Mouse (Mus musculus) monocyte, adult 2 months (primary cell): Measurements from ENCODE around the gene Iqck.

Experiments used
- DNase-seq, 2 experiments: peaks; one replicate each; pipeline ENCODE4 v3.0.0; 2022; ENCODE audit warnings: low spot score in 2 of 2, low read depth in 1 of 2

Gene Iqck

DNA sequence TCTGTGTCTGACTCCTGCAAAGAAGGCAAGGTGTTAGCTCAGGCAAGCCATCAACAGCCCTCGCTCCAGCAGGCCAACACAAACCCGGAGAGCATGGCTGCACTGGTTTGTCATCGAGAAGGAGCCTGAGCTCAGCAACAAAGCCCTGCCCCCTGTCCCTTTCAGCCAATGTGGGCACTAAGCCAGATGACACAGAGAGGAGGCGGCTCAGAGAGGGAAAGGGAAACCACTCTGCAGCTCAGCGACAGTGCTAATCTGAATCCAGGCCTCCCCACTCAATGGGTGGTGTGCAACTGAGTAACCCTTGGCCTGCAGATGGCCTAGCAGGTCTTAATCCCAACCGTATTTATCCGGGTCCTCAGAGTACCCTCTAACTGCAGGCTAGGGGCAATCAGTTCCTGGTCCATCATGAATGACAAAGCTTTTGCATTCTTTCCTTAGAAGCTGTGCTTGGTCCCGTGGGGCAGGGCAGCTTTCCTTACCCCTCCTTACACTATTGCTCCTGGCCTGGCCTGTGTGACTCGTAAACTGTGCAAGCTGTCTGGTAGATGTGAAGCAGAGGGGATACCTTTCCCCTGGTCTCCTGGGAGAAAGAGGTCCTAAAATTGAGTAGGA, 4.8 kb upstream of the Iqck start:
- DNase-seq, result no peak

DNA sequence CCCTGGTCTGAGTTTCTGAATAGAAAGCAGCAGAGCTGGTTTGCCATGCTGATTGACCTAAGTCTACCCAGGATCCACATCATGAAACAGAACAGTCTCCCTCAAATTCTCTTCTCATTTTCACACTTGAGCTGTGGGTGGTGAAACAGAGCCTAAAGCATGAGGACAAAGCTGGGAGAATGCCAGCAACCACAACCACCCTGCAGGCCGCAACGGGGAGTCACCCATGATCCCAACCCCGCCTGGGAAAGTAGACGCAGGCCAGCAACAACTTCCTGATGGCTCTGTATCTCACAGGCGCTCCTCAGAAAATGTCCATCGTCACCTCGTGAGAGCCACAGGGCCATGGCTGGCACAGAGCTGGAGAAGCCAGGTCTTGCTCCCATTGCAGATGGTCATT, 4.0 kb upstream of the Iqck start:
- DNase-seq, result peak; percentile 12 to 40

DNA sequence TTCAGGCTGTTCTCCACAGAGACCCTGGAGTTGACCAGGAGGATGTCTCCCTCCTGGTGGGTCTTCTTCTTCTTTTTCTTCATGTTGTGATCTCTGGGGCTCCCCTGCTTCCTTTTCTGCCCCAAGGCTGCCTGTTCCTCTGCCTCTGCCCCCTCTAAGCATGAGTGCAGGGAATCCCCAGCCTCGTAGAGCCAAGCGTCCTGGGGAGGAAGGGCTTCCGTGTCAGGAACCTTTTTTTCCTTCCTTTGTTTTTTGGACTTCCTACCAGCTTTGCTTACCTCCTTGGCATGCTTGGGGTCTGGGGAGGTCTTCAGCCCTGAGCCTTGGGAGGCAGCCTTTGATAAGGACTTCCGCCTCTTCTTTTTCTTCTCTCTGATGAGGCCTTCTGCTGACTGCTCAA, 2.9 kb upstream of the Iqck start:
- DNase-seq, result no peak

DNA sequence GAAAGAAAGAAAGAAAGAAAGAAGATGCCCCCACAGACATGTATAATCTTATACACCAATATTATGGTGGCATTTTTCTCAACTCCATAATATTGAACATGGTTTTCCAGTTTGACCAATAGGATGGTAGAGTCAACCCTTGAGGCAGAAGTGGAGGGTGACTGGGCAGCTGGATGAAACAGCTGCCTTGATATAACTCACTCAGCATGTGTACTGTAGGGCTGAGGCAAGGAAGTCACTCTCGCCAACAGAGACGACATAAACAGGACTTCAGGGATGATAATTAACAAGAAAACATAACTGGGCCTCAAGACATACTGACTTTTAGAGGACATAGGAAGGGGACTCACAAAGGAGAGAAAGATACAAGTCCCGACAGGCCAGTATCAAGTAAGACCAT, 946 bp upstream of the Iqck start:
- no peak for DNase-seq

DNA sequence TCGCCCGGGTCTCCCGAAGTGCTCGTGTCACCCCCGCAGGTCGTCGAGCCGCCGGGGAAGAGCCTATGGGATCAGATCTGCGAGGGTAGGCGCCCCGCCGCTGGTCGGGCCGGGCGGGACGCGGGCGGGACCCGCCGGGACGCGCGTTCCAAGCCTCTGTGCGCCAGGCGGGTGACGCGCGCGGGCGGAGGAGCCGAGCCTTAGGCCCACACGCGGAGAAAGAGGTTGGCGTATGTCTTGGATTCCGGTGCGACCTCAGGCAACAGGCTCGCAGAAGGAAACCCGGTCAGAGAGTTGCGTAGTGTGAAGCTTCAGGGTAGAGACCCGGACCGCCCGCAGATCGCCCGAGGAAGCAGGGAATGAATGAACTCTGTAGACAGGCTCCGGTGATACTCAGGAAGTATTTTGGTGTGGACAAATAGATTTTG, 339 bp downstream of the Iqck start, which contains the start of gene Knop1:
TSS of gene Knop1 (minus strand) at position 378 of the 428 bp plus-strand sequence.
- no peak for DNase-seq

DNA sequence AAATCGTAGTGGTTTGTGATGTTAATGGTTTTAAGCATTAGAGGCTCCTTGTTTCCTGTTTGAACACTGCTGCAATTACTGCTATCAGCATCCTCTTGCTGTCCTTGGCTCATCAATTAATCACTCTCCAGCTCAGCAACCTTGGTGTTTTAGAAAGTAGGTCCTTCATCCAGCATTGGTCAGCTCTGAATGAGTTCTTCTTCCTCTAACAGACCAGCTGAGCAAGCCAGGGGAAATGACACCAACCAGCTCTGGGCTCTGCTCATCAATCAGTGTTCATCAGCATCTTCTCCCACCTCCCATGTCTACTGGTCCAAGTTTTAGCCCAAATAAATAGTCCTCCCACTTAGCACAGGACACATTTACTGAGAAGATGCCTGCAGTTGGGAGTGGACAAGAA, 3.1 kb downstream of the Iqck start:
- DNase-seq, result no peak

DNA sequence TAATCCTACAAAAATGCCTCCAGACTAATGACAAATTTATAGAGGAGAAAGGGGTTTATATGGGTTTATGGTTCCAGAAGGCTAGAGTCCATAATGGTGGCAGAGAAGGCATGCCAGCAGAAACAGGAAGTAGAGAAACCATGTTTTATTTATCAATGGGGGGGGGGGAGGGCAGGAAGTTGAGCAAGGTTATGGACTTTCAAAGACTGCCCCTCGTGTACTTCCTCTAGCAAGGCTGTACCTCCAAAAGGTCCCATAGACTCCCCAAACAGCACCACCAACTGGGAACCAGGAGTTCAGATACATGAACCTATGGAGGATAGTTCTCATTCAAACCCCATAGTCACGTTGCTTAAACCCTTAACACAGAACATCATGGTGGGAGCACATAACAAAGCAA, 9.8 kb downstream of the Iqck start:
- no peak for DNase-seq

DNA sequence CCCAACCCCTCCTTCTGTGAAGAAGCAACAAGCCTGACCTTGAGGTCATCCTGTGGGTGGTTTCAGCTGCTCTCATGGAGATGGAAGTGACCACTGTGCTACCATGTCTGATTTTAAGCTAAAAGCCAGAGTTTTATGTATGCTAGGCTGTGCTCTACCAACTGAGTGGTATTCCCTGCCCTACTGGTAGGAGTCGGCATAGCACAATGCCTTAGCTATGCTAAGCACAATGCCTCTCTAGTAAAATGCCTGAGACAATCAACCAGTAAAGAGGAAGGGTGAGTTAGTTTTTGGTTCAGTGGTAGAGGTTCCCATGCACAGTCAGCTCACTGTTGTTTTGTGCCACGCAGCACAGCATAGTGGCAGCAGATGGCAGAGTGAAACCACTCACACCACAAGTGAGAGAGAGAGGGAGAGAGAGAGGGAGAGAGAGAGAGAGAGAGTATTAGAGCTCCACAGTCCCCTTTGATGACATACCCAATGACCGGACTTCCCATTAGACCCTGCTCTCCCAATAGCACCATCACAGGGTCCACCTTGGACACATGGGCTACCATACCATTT, 24.0 kb downstream of the Iqck start:
- DNase-seq, result no peak

DNA sequence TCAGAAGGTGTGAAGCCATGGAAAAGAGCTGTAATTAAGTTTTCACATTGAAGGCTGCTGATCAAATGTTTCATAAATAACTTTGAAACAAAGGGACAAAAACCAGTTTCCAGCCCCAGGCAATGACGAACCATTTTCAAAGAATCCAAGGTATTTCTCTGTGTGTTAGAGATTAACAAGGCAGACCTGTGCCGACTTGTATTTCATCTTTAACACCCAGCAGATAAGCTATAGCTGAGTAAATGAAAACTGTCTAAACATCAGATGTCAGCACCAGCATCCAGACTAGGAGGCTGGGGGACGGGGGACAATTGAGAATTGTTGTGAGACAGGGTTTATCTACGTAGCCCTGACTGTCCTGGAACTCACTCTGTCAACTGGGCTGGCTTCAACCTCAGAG, 28.4 kb downstream of the Iqck start:
- no peak for DNase-seq

DNA sequence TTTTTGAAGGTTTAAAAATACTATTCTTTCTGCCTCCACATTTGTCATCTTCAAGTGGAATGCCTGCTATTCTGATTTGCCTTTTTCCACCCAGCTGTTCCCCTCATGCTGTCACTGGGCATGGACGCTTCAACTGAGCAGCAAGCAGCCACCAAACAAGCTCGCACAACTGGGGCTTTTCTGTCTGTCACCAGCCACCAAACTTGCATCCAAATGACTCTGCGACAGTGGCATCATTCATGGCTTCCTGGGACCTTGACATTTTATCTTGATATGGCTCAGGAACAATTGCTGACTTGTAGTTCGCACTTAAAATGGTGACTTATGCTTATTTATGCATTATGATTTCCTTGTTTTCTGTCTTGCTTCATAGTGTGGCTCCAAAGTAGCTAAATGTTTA, 29.4 kb downstream of the Iqck start:
- DNase-seq, result no peak

DNA sequence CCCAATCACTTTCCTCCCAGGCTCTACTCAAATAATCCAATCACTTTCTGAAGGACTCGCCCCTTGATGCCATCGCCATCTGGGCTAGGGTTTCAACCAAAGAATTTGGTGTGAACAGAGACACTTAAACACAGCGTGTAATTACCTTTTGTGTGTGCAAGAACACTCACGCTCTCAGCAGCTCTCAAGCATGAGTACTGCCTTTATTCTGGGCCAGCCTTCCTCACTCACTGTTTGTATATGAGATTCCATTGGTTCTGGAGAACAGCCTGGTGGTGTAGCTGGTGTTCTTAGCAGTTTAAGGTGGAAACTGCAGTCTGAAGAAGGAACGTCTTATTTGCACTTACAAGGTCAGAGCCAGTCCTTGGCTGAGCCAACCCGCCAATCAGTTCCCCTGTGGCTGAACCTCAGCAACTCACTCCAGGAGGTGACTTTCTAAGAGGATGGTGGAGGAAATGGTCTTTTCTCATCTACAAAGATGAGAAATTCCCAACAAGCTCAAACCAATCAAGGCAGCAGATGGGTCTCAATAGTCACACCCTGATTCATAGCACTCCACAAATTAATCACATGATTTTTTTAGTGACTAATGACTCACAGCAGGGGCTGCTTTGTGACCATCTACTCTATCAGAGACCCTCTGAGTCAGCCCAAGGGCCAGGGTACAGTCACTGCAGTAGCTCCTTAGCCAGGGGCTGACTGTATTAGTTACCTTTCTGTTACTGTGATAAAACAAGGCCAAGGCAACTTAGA, 31.9 kb downstream of the Iqck start:
- no peak for DNase-seq

DNA sequence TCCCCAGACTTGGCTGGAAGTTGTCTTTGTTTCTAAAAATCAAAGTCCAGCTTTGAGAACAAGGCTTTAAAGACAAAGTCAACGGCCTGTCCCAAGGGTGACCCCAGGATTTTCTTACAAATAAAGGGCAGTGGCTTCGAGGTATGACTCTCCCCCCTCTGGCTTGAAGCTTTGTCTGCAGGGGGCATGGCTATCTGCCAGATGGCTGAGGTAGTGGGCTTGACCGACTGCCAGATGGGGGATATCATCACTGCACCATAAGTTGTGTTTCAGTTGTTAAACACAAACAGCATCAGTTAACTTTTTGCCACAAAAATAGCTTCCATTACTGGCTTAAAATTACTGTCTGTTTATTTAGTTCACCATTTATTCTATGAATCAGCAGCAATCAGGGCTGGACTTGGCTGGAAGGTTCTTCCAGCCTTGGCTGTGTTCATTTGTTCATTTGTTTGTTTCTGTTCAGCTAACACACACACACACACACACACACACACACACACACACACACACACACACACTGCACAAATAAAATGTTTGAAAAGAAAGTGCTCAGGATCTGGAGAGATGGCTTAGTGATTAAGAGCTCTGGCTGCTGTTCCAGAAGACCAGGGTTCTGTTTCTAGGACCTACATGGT, 33.6 kb downstream of the Iqck start:
- no peak for DNase-seq

DNA sequence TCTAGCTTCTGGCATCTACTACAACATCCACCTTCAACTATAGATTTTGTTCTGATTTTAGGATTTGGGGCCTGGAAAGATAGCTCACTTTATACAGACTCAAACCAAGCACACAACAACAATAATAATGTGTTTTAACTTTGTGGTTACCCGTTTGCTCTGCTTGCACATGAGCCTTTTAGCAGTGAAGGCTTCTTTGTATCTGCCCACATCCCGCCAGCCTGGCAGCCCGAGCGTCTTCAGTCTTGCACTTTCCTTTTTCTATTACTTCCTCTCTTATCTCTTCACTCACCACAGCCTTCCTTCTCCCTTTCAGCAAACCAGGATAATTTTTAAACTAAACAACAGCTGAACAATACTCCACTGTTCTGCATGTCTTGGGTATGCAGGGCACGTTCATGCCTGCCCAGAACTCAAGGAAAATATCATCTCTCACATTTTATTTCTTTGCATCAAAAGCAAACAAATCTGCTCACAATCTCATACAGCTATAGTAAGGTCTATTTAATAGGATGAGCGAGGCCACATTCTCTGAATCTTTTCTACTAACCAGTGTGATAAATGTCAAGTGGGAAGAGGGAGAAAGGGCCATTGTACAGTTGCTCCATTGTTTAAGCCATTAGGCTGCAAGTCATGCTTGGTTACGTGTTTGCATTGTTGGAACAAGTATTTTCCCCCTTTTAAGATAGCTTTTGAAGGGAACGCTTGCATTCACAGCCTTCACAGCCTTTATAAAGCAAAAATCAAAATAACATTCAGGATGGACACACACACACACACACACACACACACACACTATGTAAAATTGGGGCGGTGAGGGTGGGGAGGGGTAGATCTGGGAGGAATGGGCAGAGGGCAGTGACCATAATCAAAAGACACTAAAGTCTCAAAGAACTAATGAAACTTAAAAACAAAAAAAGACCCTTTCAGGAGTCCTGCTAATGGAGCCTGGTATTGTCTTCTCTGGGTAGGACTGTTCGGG, 40.2 kb downstream of the Iqck start:
- DNase-seq, result no peak

DNA sequence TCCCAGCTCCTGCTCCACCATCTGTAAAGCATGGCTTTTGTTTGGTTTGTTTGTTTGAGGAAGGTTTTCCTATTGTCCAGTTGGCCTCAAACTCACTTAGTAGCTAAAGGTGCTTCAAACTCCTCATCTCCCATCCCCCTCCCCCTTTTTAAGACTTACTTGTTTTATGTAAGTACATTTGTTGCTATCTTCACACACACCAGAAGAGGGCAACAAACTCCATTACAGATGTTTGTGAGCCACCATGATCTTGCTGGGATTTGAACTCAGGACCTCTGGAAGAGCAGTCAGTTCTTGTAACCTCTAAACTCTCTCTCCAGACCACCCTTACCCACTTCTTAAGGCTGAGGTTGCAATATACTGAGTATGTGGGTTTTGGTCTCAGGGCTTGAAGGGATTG, 42.5 kb downstream of the Iqck start:
- no peak for DNase-seq

DNA sequence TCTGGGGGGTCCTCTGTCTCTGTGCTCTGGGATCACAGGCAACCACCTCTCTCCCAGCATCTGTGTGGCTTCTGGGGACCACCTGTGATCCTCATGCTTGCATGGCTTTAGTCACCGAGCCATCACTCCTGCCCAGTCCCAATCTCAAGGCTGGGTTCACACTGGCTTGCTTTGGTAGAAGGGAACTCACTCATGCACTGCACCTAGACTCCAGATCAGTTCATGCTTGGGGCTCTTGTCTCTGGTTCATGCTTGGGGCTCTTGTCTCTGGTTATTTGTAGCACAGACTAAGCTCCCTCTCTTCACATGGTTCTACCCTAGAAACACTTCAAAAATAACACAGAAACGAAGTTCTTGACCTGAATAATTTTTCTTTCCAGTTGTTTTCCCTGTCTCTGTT, 44.5 kb downstream of the Iqck start:
- no peak for DNase-seq

DNA sequence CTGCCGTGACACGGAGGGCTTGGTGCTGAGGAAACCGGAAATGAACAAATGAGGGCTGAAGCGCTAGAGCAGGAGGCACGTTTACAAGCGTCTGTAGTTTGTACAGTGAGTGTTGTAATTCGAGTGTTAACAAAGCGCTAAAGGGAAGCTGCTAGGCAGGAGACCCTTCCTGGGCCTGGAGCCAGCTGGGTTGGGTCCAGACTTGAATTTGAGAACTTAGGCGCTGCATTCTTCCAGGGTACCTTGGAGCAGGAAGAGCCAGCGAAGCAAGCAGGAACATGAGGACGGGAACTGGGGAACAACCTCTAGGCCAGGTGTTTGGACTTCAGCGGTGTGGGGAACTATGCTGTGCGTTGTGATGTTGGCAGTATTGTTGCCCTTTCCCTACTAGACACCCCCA, 47.4 kb downstream of the Iqck start:
- no peak for DNase-seq

DNA sequence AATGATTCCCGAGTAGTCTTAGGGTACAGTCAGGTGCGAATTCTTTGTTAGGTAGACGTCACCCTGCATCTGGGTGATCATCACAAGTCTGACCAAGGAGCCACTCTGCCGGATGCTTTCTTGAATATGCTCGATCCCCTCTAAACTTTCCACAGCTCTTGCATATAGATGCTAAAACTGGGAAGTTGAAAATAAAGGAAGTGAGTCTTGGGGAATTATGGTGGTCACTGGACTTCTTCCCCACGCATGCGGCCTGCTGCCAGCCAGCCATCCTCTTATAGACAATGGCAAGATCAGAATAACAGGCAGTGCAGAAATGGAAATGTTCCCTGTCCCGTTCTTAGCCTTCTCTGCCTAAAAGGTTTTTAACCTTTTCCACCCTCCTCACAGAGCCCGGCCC, 48.3 kb downstream of the Iqck start:
- no peak for DNase-seq

DNA sequence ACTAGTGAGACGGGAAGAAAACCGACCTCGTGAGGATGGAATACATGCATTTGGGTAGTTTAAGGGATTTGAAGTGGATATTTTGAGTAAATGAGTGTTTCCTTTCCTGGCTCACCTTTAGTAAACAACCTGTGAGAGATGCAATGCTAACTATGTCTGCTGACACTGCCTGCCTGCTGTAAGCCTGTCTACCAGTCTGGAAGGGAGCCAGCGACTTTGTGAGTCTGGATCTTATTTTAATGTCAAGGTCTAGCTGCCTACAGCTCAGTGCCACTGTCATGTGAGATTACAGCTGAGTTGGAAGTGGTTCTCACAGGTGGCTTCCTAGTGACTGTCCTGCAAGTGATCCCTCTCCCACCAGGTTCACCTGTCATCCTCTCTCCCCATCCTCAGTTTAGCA, 49.0 kb downstream of the Iqck start:
- DNase-seq, result no peak

DNA sequence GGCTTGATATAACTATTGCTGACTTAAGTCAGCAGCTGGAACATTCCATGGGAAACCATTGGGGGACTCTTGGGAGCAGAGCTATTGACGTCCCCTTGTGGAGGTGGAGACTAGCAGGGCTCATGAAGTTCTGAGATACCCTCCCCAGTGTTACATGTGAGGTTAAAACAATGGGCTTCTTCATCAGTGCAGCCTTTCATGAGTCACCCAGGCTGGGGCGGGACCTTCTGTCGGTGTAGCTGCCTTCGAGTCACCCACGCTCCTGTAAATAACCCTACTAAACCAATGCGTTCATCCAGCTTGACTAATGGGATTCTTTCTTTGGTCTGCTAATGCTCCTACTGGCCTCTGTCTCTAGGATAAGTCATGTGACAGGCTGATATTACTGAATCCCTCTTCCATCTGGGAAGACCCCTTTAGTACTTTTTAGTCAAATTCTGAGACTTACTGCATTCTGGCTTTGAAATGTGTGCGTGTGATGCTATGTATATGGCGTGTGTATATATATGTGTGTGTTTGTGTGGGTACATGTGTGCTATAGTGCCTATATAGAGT, 53.5 kb downstream of the Iqck start:
- DNase-seq, result no peak

DNA sequence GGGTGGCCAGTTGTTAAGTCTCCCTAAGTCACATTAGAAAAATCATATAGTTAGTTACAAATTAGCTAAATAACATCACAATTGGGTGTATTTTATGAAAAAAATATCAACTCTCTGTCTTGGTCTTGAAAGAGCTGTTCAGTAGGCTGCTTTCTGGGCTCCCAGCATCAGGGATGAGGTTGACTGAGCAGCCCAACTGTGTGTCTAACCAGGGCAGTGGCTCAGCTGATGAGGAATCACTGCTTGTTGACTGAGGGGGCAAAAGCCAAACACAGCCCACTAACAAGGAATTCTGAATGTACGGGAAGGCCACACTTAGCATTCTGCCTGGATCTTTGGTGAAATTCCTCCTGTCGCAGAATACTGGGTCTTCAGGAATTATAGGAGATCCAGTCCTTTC, 54.9 kb downstream of the Iqck start:
- DNase-seq, result no peak

DNA sequence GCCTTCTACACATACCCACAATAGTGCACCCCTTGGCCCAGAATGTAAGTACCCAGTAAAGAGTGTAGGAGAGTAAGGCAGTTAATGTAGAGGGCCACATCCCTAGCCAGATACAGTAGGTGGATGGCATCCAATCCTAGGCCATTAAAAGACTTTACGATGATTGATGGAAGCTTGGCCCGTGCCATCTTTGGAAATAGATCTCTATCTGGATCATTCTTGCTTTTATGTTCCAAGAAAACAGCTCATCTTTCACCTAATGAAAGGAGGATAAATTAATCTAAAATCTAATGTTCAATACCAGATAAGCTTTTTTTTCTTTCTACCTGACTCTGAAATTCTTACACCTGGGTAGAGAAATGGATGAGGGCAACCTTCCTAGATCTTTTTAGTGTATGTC, 55.6 kb downstream of the Iqck start:
- DNase-seq, result no peak
